Mouse (Mus musculus): ENCODE measurements around the gene Vasp.

The Vasp gene

DNA sequence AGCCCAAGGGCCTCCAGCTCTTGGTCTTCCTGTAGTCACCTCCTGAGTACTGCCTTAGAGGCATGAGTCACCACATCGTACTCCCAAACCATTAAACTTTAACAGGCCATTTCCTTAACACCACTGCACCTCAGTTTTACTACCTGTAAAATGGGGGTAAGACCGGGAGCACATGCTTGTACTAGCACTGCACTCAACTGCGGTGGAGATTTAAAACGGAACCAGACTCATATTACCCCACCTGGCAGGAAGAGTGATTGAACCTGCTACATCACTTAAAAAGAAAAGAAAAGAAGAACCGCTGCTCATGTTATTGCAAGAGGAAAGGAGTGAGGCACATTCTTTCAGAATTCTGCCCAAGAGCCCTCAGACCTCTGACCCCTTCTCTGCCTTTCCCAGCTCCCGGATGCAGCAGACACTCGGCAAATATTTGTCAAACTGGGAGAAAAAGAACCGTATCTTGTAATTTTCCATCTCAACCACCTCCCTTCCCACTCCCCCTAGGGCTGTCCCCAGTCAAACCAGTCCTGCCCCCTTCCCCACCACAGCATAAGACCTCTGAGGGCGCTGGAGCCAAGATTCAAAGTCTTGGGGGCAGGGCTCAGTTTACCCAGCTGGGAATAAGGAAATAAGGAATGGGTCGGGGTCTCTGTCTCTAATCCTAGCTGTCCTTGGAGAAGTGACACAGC lies 2.5 kb downstream of the Vasp start:
- ChIA-PET POLR2A (interaction anchor here in 2 of 4 experiments (1.0 to 8.6 kb wide), 19 partner anchors 9 to 173 kb away, joined by 3 to 97 read pairs (median 6); partner anchors contain the start of gene Ppm1n (in 2 of the 2)), CTCF (interaction anchor here in 2 of 4 experiments (0.6 to 2.7 kb wide), 2 partner anchors 30 to 284 kb away, joined by 15 to 20 read pairs; no protein-coding TSS in a partner anchor)

DNA sequence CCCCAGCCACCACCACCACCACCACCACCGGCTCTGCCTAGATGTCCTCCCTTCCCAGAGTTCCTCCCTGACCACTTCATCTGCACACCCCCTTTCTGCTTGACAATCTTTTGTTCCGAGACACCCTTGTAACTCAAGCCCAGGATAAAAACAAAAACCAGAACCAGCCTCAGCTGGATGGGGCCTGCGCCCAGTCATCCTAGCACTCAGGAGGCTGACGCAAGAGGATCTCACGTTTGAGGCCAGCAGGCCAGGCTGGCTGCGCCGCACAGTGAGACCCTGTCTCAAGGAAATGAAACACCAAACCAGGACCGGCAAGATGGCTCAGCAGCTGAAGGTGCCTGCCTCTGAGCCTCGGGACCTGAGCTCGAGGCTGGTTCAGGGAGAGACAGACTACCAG lies 4.6 kb downstream of the Vasp start:
- CTCF ChIA-PET, result interaction anchor here in 3 of 4 experiments (0.6 to 2.7 kb wide), 10 partner anchors 12 to 187 kb away, joined by 3 to 15 read pairs (median 3); no protein-coding TSS in a partner anchor
- POLR2A ChIA-PET, result interaction anchor here (0.7 to 8.6 kb wide), 24 partner anchors 8 to 556 kb away, joined by 3 to 97 read pairs (median 8); partner anchors contain the start of genes Ppm1n (in 2 of the 4) and Bcl3 (in 1 of the 4)

- ChIA-PET CTCF (interaction anchor here in 2 of 4 experiments (0.6 to 2.0 kb wide), 6 partner anchors 15 to 133 kb away, joined by 3 to 11 read pairs (median 5); no protein-coding TSS in a partner anchor), POLR2A (interaction anchor here in 3 of 4 experiments (0.6 to 8.6 kb wide), 26 partner anchors 7 to 557 kb away, joined by 3 to 97 read pairs (median 7); partner anchors contain the start of genes Ppm1n (in 2 of the 3), Bcl3 (in 1 of the 3), Cd3eap (in 1 of the 3) and Ppp1r13l (in 1 of the 3))
Measured at GRCm38 (mm10) chr7:19265928-19266822, 5.4 kb downstream of the Vasp start.

- ChIA-PET CTCF (interaction anchor here in 2 of 4 experiments (0.6 to 2.0 kb wide), 4 partner anchors 25 to 101 kb away, joined by 3 to 7 read pairs (median 5); no protein-coding TSS in a partner anchor), POLR2A (interaction anchor here in 3 of 4 experiments (0.6 to 8.6 kb wide), 19 partner anchors 8 to 552 kb away, joined by 3 to 60 read pairs (median 9); partner anchors contain the start of genes Ppm1n (in 2 of the 3), Cd3eap (in 1 of the 3) and Ppp1r13l (in 1 of the 3))
Measured at GRCm38 (mm10) chr7:19265147-19265546, 6.5 kb downstream of the Vasp start.

GRCm38 (mm10) chr7:19258336-19258735 lies 13.3 kb downstream of the Vasp start:
- POLR2A ChIA-PET, result interaction anchor here (0.7 to 6.8 kb wide), 24 partner anchors 8 to 141 kb away, joined by 3 to 97 read pairs (median 8); partner anchors contain the start of genes Vasp (in 3 of the 4), Fosb (in 1 of the 4), Opa3 (in 1 of the 4) and Ppm1n (in 1 of the 4)
- CTCF ChIA-PET, result interaction anchor here (0.6 to 3.4 kb wide), 7 partner anchors 19 to 252 kb away, joined by 3 to 27 read pairs (median 3); no protein-coding TSS in a partner anchor

GRCm38 (mm10) chr7:19257390-19258022 lies 14.1 kb downstream of the Vasp start:
- POLR2A ChIA-PET, result interaction anchor here (0.6 to 6.8 kb wide), 37 partner anchors 7 to 331 kb away, joined by 3 to 97 read pairs (median 5); partner anchors contain the start of genes Vasp (in 3 of the 4), Fosb (in 1 of the 4), Opa3 (in 1 of the 4) and Ppm1n (in 1 of the 4)
- CTCF ChIA-PET, result interaction anchor here (0.5 to 3.4 kb wide), 18 partner anchors 18 to 353 kb away, joined by 3 to 27 read pairs (median 3); partner anchors contain the start of gene Ercc1 (in 1 of the 4)

GRCm38 (mm10) chr7:19256567-19256966 lies 15.1 kb downstream of the Vasp start:
- ChIA-PET CTCF (interaction anchor here in 3 of 4 experiments (0.7 to 3.4 kb wide), 4 partner anchors 17 to 46 kb away, joined by 3 to 27 read pairs (median 10); no protein-coding TSS in a partner anchor), POLR2A (interaction anchor here in 3 of 4 experiments (0.7 to 6.8 kb wide), 16 partner anchors 11 to 327 kb away, joined by 3 to 97 read pairs (median 12); partner anchors contain the start of gene Vasp (in 3 of the 3))

DNA sequence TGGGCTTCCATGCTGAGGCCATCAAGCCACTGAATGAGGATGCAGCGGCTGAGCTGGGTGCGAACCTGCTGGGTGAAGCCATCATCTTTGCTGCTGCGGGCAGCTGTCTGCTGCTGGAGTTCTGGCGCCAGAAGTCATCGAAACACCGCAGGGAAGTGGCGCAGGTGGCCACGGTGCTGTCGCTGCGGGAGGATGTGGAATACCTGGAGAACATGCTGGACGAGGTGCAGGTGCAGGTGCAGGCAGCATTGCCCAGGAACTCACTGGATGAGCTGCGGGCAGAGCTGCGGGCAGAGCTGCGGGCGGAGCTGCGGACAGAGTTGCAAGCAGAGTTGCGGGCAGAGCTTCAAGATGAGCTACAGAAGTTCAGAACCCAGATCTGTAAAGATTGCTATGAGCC lies 16.2 kb downstream of the Vasp start:
- ChIA-PET CTCF (interaction anchor here in 3 of 4 experiments (0.5 to 3.4 kb wide), 7 partner anchors 11 to 25 kb away, joined by 3 to 27 read pairs (median 3); no protein-coding TSS in a partner anchor), POLR2A (interaction anchor here in 3 of 4 experiments (0.5 to 6.8 kb wide), 20 partner anchors 8 to 165 kb away, joined by 3 to 60 read pairs (median 7); partner anchors contain the start of genes Ppm1n (in 1 of the 3) and Vasp (in 1 of the 3))

DNA sequence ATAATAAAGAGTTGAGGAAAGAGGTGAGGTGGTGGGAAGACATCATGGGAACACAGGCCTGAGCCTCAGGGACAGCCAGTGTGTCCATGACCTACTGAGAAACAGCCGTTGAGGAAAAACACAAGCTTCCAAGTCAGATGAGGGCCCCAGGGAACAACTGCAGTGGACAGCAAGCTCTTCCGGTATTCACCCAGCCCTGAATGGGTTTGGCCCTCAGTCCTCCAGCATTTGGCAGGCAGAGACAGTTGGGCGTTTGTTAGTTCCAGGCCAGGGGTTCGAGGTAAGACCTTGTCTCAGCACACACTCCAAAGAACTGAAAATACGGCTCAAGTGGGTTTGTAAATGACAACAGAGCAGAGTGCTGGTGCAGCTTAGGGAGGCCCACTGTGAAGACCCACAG lies 18.2 kb downstream of the Vasp start:
- POLR2A ChIA-PET, result interaction anchor here in 3 of 4 experiments (0.7 to 3.3 kb wide), 18 partner anchors 9 to 212 kb away, joined by 3 to 17 read pairs (median 6); partner anchors contain the start of gene Vasp (in 1 of the 3)
- CTCF ChIA-PET, result interaction anchor here in 3 of 4 experiments (0.6 to 1.9 kb wide), 4 partner anchors 14 to 45 kb away, joined by 3 to 13 read pairs (median 7); no protein-coding TSS in a partner anchor

DNA sequence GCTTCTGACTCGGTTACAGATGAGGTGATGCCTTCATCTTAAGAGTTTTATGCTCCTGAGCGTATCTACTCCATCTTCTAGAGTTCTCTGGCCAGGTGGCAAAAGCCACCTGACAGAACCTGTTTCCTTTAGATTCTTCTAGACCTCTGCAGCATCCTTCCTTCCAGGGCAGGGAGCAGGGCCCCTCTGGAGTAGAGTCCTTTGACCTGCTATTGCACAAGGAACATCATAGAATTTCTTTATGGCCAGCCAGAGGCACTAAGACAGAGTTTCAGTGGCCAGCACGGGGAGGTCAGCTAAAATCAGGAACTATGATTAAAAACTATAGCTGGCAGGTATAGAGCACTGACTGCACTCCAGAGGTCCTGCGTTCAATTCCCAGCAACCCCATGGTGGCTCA lies 19.5 kb downstream of the Vasp start:
- ChIA-PET CTCF (interaction anchor here in 3 of 4 experiments (1.0 to 1.9 kb wide), 3 partner anchors 12 to 43 kb away, joined by 3 to 5 read pairs (median 3); no protein-coding TSS in a partner anchor), POLR2A (interaction anchor here in 2 of 4 experiments (0.5 to 3.3 kb wide), 4 partner anchors 12 to 74 kb away, joined by 3 to 17 read pairs (median 4); no protein-coding TSS in a partner anchor)

GRCm38 (mm10) chr7:19247511-19247910 lies 24.1 kb downstream of the Vasp start:
- ChIA-PET POLR2A (interaction anchor here in 2 of 4 experiments (0.5 to 5.5 kb wide), 9 partner anchors 8 to 212 kb away, joined by 3 to 36 read pairs (median 5); no protein-coding TSS in a partner anchor), CTCF (interaction anchor here in 3 of 4 experiments (0.9 to 1.3 kb wide), 3 partner anchors 19 to 53 kb away, joined by 3 to 4 read pairs (median 3); no protein-coding TSS in a partner anchor)

DNA sequence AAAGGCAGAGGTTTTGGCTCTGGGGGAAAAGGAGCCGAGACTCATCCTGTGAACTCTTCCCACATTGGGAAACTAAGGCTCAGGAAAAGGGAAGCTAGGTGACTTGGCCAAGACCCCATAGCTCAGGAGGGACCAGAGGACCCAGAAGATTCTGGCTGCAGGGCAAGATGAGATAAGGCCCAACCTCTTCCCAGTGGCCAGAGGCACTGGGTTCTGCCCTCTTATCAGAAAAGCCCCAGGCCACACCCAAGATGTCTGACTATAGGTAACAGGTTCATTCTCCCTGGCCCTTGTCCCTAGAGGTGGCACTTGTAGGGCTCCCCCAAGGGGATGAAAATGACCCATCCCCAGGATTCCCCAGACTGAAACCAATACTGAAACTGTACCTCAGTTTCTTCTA lies 24.8 kb downstream of the Vasp start:
- POLR2A ChIA-PET, result interaction anchor here in 3 of 4 experiments (0.8 to 5.5 kb wide), 8 partner anchors 9 to 32 kb away, joined by 3 to 36 read pairs (median 5); no protein-coding TSS in a partner anchor
- CTCF ChIA-PET, result interaction anchor here in 3 of 4 experiments (0.8 to 1.3 kb wide), 5 partner anchors 18 to 53 kb away, joined by 3 to 4 read pairs (median 3); partner anchors contain the start of gene Ppm1n (in 1 of the 3)

DNA sequence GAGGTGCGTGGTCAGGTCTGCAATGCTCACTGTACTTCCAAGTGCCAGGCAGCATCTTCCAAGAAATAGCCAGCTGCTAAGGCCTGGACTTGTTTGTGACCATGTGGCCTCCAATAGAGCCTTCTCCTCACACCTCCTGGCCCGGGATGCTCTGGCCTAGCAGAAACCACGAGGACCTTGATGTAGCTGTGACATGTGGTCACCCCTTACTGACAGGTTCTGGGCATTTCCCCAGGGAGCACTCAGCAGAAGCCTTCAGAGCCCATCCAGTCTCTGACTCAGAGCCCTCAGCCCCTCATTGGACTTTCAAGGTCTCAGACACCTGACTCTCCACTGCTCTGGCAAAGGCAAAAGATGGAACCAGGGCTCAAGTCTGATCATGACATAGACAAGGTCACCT lies 26.5 kb downstream of the Vasp start:
- POLR2A ChIA-PET, result interaction anchor here in 3 of 4 experiments (0.9 to 5.5 kb wide), 20 partner anchors 8 to 286 kb away, joined by 3 to 36 read pairs (median 6); partner anchors contain the start of gene Vasp (in 2 of the 3)
- CTCF ChIA-PET, result interaction anchor here in 1 of 4 experiments (0.5 to 1.2 kb wide), 5 partner anchors 11 to 50 kb away, joined by 3 to 6 read pairs (median 3); partner anchors contain the start of gene Ppm1n

DNA sequence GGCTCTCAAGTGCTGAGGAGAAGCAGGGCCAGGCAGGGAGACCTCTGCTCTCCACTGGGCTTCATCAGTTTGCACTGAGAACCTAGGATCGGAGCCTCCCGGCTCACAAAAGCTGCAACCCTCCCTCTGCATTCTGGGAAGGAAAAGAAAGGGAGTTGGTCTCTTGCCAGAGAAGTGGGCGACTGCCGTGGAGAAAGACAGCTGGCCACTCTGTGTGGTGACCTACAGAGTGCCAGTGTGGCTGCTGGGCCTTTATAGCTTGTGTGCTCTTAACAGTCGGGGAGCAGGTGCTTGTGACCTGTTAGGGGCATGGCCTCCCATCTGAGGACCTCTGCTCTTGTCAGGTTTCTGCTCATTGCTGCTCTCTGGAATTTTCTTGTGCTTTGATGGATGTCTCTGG lies 27.8 kb downstream of the Vasp start:
- POLR2A ChIA-PET, result interaction anchor here in 2 of 4 experiments (0.6 to 5.5 kb wide), 14 partner anchors 9 to 43 kb away, joined by 3 to 36 read pairs (median 6); partner anchors contain the start of gene Vasp (in 2 of the 2)
- CTCF ChIA-PET, result interaction anchor here in 3 of 4 experiments (0.6 to 1.4 kb wide), 6 partner anchors 10 to 49 kb away, joined by 3 to 6 read pairs (median 3); no protein-coding TSS in a partner anchor

GRCm38 (mm10) chr7:19242005-19242404 lies 29.6 kb downstream of the Vasp start:
- CTCF ChIA-PET, result interaction anchor here in 1 of 4 experiments (5.3 kb wide), 1 partner anchor 38 kb away, joined by 53 read pairs; the partner anchor contains the start of gene Ppm1n
- POLR2A ChIA-PET, result interaction anchor here in 2 of 4 experiments (0.8 to 6.9 kb wide), 10 partner anchors 8 to 45 kb away, joined by 3 to 82 read pairs (median 32); partner anchors contain the start of genes Vasp (in 2 of the 2), Opa3 (in 1 of the 2) and Ppm1n (in 1 of the 2)

Data from embryonic stem cell, embryonic (primary cell).